Mouse (Mus musculus) hindbrain, embryonic 15.5 days (tissue): Measurements from ENCODE around the gene Amdhd2. TPM values are rescaled to one million over a fixed set of nuclear protein-coding genes. Genes with fewer than 3 reads are reported as not detected.

Experiments used
- ATAC-seq: fragments of 200-750 bp; cut with Nextera tagmentation; 2 replicates; pipeline ENCODE4 v1.8.0; 2017; ENCODE audit warnings: low read depth, moderate number of reproducible peaks, moderate TSS enrichment; ENCODE audit not compliant: low FRiP score
- H3K27ac ChIP-seq: fragments of 300-500 bp; sonication (generic); replicated peaks from 2 replicates; pipeline ENCODE4 v1.5.1; 2015; ENCODE audit warnings: mild to moderate bottlenecking, inconsistent platforms
- H3K27me3 ChIP-seq: fragments of 300-500 bp; sonication (generic); 2 replicates; pipeline ENCODE4 v1.6.1; 2015; ENCODE audit warnings: control low read depth, inconsistent platforms
- H3K36me3 ChIP-seq: fragments of 300-500 bp; sonication (generic); 2 replicates; pipeline ENCODE4 v1.6.1; 2015; ENCODE audit warnings: control low read depth, inconsistent platforms
- H3K4me1 ChIP-seq: fragments of 300-500 bp; sonication (generic); replicated peaks from 2 replicates; pipeline ENCODE4 v1.6.1; 2015; ENCODE audit warnings: control low read depth, inconsistent platforms
- H3K4me2 ChIP-seq: fragments of 300-500 bp; sonication (generic); 2 replicates; pipeline ENCODE4 v1.6.1; 2015; ENCODE audit warnings: moderate library complexity, mild to moderate bottlenecking, inconsistent platforms
- H3K4me3 ChIP-seq: fragments of 300-500 bp; sonication (generic); 2 replicates; pipeline ENCODE4 v1.5.1; 2015; ENCODE audit warnings: mild to moderate bottlenecking, inconsistent platforms
- H3K9ac ChIP-seq: fragments of 300-500 bp; sonication (generic); 2 replicates; pipeline ENCODE4 v1.6.1; 2015; ENCODE audit warnings: inconsistent platforms
- H3K9me3 ChIP-seq: fragments of 300-500 bp; sonication (generic); 2 replicates; pipeline ENCODE4 v1.6.1; 2016; ENCODE audit warnings: control low read depth, inconsistent platforms
- WGBS: fragments of 180-500 bp; shearing (Covaris S2); methylation state at CpG from one replicate; pipeline ENCODE4 v1.1.7; 2015; 5-methylcytosine and 5-hydroxymethylcytosine counted together
- polyA plus RNA-seq: library from polyadenylated mRNA; unstranded; fragments of >200 nt; fragmentation: Nextera tagmentation; extraction: Ambion mirVana; gene quantifications from 2 replicates; pipeline ENCODE4 v1.2.1, GENCODE M21; 2015

Gene Amdhd2
- polyA plus RNA-seq, 1 experiment from 2014 or later: 33.6 TPM

- WGBS: 93% methylated on average over 5 of the region's 5 CpGs
- Histone ChIP-seq H3K36me3 (peaks cover 3% of the 10 kb centered on the region), H3K9me3 (no peaks in the 10 kb centered on the region), H3K4me3 (no peak overlapping the region), H3K4me1 (0 out of 2 replicates have a peak, but pooled peaks cover 4% of the 10 kb centered on the region), H3K9ac (no peak overlapping the region), H3K27ac (no peak overlapping the region), H3K27me3 (no peaks in the 10 kb centered on the region), H3K4me2 (no peak overlapping the region)
- ATAC-seq: no peak
Measured at GRCm38 (mm10) chr17:24193769-24194168, 30.2 kb upstream of the Amdhd2 start.

- Histone ChIP-seq H3K4me1 (0 out of 2 replicates have a peak, but pooled peaks cover 4% of the 10 kb centered on the region), H3K9me3 (no peaks in the 10 kb centered on the region), H3K9ac (no peak overlapping the region), H3K4me3 (no peak overlapping the region), H3K36me3 (peaks cover 8% of the 10 kb centered on the region), H3K4me2 (no peak overlapping the region), H3K27me3 (no peaks in the 10 kb centered on the region), H3K27ac (no peak overlapping the region)
- 86% methylated on average over 8 of the region's 8 CpGs for WGBS
- no peak for ATAC-seq
Measured at GRCm38 (mm10) chr17:24193268-24193667, 29.7 kb upstream of the Amdhd2 start.

GRCm38 (mm10) chr17:24192848-24193247 lies 29.3 kb upstream of the Amdhd2 start:
- peaks cover 10% of the 10 kb centered on the region for H3K36me3 ChIP-seq
- H3K9ac ChIP-seq: no peak overlapping the region
- 0 out of 2 replicates have a peak, but pooled peaks cover 4% of the 10 kb centered on the region for H3K4me1 ChIP-seq
- WGBS: 86% methylated on average over 8 of the region's 8 CpGs
- no peaks in the 10 kb centered on the region for H3K27me3 ChIP-seq
- no peak overlapping the region for H3K4me2 ChIP-seq
- no peak overlapping the region for H3K27ac ChIP-seq
- no peak overlapping the region for H3K4me3 ChIP-seq
- no peaks in the 10 kb centered on the region for H3K9me3 ChIP-seq
- no peak for ATAC-seq

- Histone ChIP-seq H3K36me3 (peaks cover 18% of the 10 kb centered on the region), H3K4me1 (no peaks in the 10 kb centered on the region), H3K9ac (no peak overlapping the region), H3K4me2 (no peak overlapping the region), H3K9me3 (no peaks in the 10 kb centered on the region), H3K27ac (no peak overlapping the region), H3K4me3 (no peak overlapping the region), H3K27me3 (no peaks in the 10 kb centered on the region)
- no peak for ATAC-seq
- 84% methylated on average over 4 of the region's 4 CpGs for WGBS
Measured at GRCm38 (mm10) chr17:24191481-24191880, 27.9 kb upstream of the Amdhd2 start.

- H3K4me1 ChIP-seq: no peaks in the 10 kb centered on the region
- no peak overlapping the region for H3K27ac ChIP-seq
- H3K27me3 ChIP-seq: no peaks in the 10 kb centered on the region
- no peak for ATAC-seq
- H3K4me2 ChIP-seq: no peak overlapping the region
- no peaks in the 10 kb centered on the region for H3K9me3 ChIP-seq
- no peak overlapping the region for H3K9ac ChIP-seq
- H3K36me3 ChIP-seq: peaks cover 18% of the 10 kb centered on the region
- H3K4me3 ChIP-seq: no peak overlapping the region
- whole genome bisulfite sequencing: 92% methylated on average over 2 of the region's 2 CpGs
Measured at GRCm38 (mm10) chr17:24190934-24191333, 27.4 kb upstream of the Amdhd2 start.

- Histone ChIP-seq H3K27me3 (no peaks in the 10 kb centered on the region), H3K27ac (no peak overlapping the region), H3K4me2 (no peak overlapping the region), H3K4me1 (peaks cover 12% of the 10 kb centered on the region), H3K9ac (no peak overlapping the region), H3K9me3 (no peaks in the 10 kb centered on the region), H3K4me3 (no peak overlapping the region), H3K36me3 (0 out of 2 replicates have a peak, but pooled peaks cover 4% of the 10 kb centered on the region)
- WGBS: 90% methylated on average over 3 of the region's 3 CpGs
- no peak for ATAC-seq
Measured at GRCm38 (mm10) chr17:24174259-24174658, 10.7 kb upstream of the Amdhd2 start.

- H3K9ac ChIP-seq: no peak overlapping the region
- H3K4me3 ChIP-seq: no peak overlapping the region
- H3K9me3 ChIP-seq: no peaks in the 10 kb centered on the region
- no peaks in the 10 kb centered on the region for H3K36me3 ChIP-seq
- peaks cover 12% of the 10 kb centered on the region for H3K4me1 ChIP-seq
- H3K27me3 ChIP-seq: no peaks in the 10 kb centered on the region
- no peak overlapping the region for H3K4me2 ChIP-seq
- no peak overlapping the region for H3K27ac ChIP-seq
- ATAC-seq: no peak
- 6% methylated on average over 3 of the region's 3 CpGs for WGBS
Measured at GRCm38 (mm10) chr17:24173423-24173822, 9.9 kb upstream of the Amdhd2 start.

- H3K9ac ChIP-seq: no peak overlapping the region
- no peaks in the 10 kb centered on the region for H3K9me3 ChIP-seq
- H3K27ac ChIP-seq: no peak overlapping the region
- ATAC-seq: no peak
- 84% methylated on average over 4 of the region's 4 CpGs for WGBS
- peaks cover 29% of the 10 kb centered on the region for H3K4me1 ChIP-seq
- no peaks in the 10 kb centered on the region for H3K27me3 ChIP-seq
- H3K36me3 ChIP-seq: peaks cover 6% of the 10 kb centered on the region; the same call in 1 of the 2 replicates
- H3K4me3 ChIP-seq: no peak overlapping the region
- no peak overlapping the region for H3K4me2 ChIP-seq
Measured at GRCm38 (mm10) chr17:24171738-24172137, 8.2 kb upstream of the Amdhd2 start.

GRCm38 (mm10) chr17:24170729-24171128 lies 7.2 kb upstream of the Amdhd2 start:
- WGBS: 81% methylated on average over 5 of the region's 5 CpGs
- no peak overlapping the region for H3K4me2 ChIP-seq
- no peaks in the 10 kb centered on the region for H3K9me3 ChIP-seq
- H3K36me3 ChIP-seq: peaks cover 10% of the 10 kb centered on the region; the same call in 1 of the 2 replicates
- H3K9ac ChIP-seq: no peak overlapping the region
- no peak for ATAC-seq
- H3K4me1 ChIP-seq: peaks cover 34% of the 10 kb centered on the region
- no peak overlapping the region for H3K27ac ChIP-seq
- no peak overlapping the region for H3K4me3 ChIP-seq
- H3K27me3 ChIP-seq: no peaks in the 10 kb centered on the region

GRCm38 (mm10) chr17:24170125-24170524 lies 6.6 kb upstream of the Amdhd2 start:
- H3K4me2 ChIP-seq: peak overlapping the region; percentile 77
- peak overlapping the region; percentile 98 for H3K4me3 ChIP-seq
- no peak for ATAC-seq
- peaks cover 38% of the 10 kb centered on the region for H3K4me1 ChIP-seq
- H3K27ac ChIP-seq: peak overlapping the region; percentile 100
- peaks cover 13% of the 10 kb centered on the region; the same call in 1 of the 2 replicates for H3K36me3 ChIP-seq
- no peaks in the 10 kb centered on the region for H3K27me3 ChIP-seq
- 66% methylated on average over 3 of the region's 3 CpGs for WGBS
- H3K9me3 ChIP-seq: no peaks in the 10 kb centered on the region
- H3K9ac ChIP-seq: peak overlapping the region; percentile 98

- peak within 1 kb of the TSS; percentile 77 for H3K4me2 ChIP-seq
- H3K4me1 ChIP-seq: peaks cover 38% of the 10 kb centered on the region
- peak within 1 kb of the TSS; percentile 98 for H3K9ac ChIP-seq
- WGBS: under 1% methylated on average over 58 of the region's 58 CpGs
- no peaks in the 10 kb centered on the region for H3K27me3 ChIP-seq
- H3K27ac ChIP-seq: peak within 1 kb of the TSS; percentile 100
- ATAC-seq: peak; percentile 90
- H3K4me3 ChIP-seq: peak within 1 kb of the TSS; percentile 98
- peaks cover 13% of the 10 kb centered on the region; the same call in 1 of the 2 replicates for H3K36me3 ChIP-seq
- no peaks in the 10 kb centered on the region for H3K9me3 ChIP-seq
Measured at GRCm38 (mm10) chr17:24169317-24170065, 5.9 kb upstream of the Amdhd2 start, which contains the start of gene Atp6v0c. Gene Atp6v0c (minus strand): TSS chr17:24169702.

- H3K27ac ChIP-seq: peak overlapping the region; percentile 100
- H3K9ac ChIP-seq: peak overlapping the region; percentile 98
- H3K36me3 ChIP-seq: peaks cover 13% of the 10 kb centered on the region; the same call in 1 of the 2 replicates
- peaks cover 38% of the 10 kb centered on the region for H3K4me1 ChIP-seq
- H3K27me3 ChIP-seq: no peaks in the 10 kb centered on the region
- H3K4me2 ChIP-seq: peak overlapping the region; percentile 77
- peak; percentile 58 for ATAC-seq
- H3K4me3 ChIP-seq: peak overlapping the region; percentile 98
- no peaks in the 10 kb centered on the region for H3K9me3 ChIP-seq
- under 1% methylated on average over 37 of the region's 41 CpGs for whole genome bisulfite sequencing
Measured at GRCm38 (mm10) chr17:24168590-24169277, 5.2 kb upstream of the Amdhd2 start.
